Mouse (Mus musculus) thymus, postnatal 0 days (tissue): Measurements from ENCODE around the gene Os9. TPM values are rescaled to one million over a fixed set of nuclear protein-coding genes. Genes with fewer than 3 reads are reported as not detected.
"Not testable (repeated sequence)": the region's sequence is repeated elsewhere in the genome, so short reads cannot be mapped to it uniquely, and the experiment has no call there.

Source experiments
- DNase-seq: peaks from one replicate; pipeline ENCODE4 v3.0.0-alpha.2; 2015; ENCODE audit warnings: low spot score
- polyA plus RNA-seq: library from polyadenylated mRNA; unstranded; fragments of >200 nt; fragmentation: Nextera tagmentation; extraction: Ambion mirVana; gene quantifications from 2 replicates; pipeline ENCODE4 v1.2.1, GENCODE M21; 2015

Gene Os9
- 90.9 and 95.4 TPM in 2 replicates for polyA plus RNA-seq

- peak; percentile 97 for DNase-seq
These were observed at the start of gene Os9 for GRCm38 (mm10) chr10:127121066-127121477. TSS of gene Os9 (minus strand) at chr10:127121131.

GRCm38 (mm10) chr10:127170002-127170401, 49.1 kb upstream of the Os9 start:
- DNase-seq, result no peak

- DNase-seq, result no peak
These were observed 46.8 kb upstream of the Os9 start for GRCm38 (mm10) chr10:127167614-127168192.

- no peak for DNase-seq
These were observed 46.1 kb upstream of the Os9 start for GRCm38 (mm10) chr10:127166771-127167613.

- peak; percentile 64 for DNase-seq
These were observed 45.4 kb upstream of the Os9 start for GRCm38 (mm10) chr10:127166404-127166715.

GRCm38 (mm10) chr10:127165654-127166403, 44.9 kb upstream of the Os9 start:
- DNase-seq, result peak; percentile 79

- DNase-seq, result no peak
These were observed 44.4 kb upstream of the Os9 start for GRCm38 (mm10) chr10:127165354-127165653.

GRCm38 (mm10) chr10:127164631-127165353, 43.9 kb upstream of the Os9 start, which contains the start of gene B4galnt1:
TSS of gene B4galnt1 (plus strand) at chr10:127165225.
- peak; percentile 91 for DNase-seq

- no peak for DNase-seq
These were observed 43.3 kb upstream of the Os9 start for GRCm38 (mm10) chr10:127164190-127164589.

GRCm38 (mm10) chr10:127162771-127163261, 41.9 kb upstream of the Os9 start:
- DNase-seq, result peak; percentile 89

- DNase-seq, result no peak
These were observed 39.8 kb upstream of the Os9 start for GRCm38 (mm10) chr10:127160728-127161127.

GRCm38 (mm10) chr10:127160081-127160480, 39.1 kb upstream of the Os9 start:
- no peak for DNase-seq

GRCm38 (mm10) chr10:127158471-127158870, 37.5 kb upstream of the Os9 start:
- no peak for DNase-seq

GRCm38 (mm10) chr10:127156511-127156910, 35.6 kb upstream of the Os9 start:
- DNase-seq, result no peak

GRCm38 (mm10) chr10:127156089-127156488, 35.2 kb upstream of the Os9 start:
- DNase-seq, result no peak

GRCm38 (mm10) chr10:127154652-127155051, 33.7 kb upstream of the Os9 start:
- DNase-seq, result no peak

- no peak for DNase-seq
These were observed 33.3 kb upstream of the Os9 start for GRCm38 (mm10) chr10:127154241-127154640.

GRCm38 (mm10) chr10:127153323-127153722, 32.4 kb upstream of the Os9 start:
- no peak for DNase-seq

GRCm38 (mm10) chr10:127152556-127152955, 31.6 kb upstream of the Os9 start:
- not testable (repeated sequence) for DNase-seq

GRCm38 (mm10) chr10:127151233-127151632, 30.3 kb upstream of the Os9 start:
- DNase-seq, result not testable (repeated sequence)

GRCm38 (mm10) chr10:127150471-127150872, 29.5 kb upstream of the Os9 start:
- DNase-seq, result no peak
